Mouse (Mus musculus) MEL (cell line): ENCODE results near the gene Ifit1bl1. TPM values are rescaled to one million over a fixed set of nuclear protein-coding genes. Genes with fewer than 3 reads are reported as not detected.

Experiments
- DNase-seq: peaks from one replicate; pipeline ENCODE4 v3.0.0; 2011; ENCODE audit warnings: low read depth, low spot score
- H3K27ac ChIP-seq: 2 replicates; pipeline ENCODE4 v1.5.1; 2012; ENCODE audit warnings: low read depth, mild to moderate bottlenecking, control low read depth, low read length, moderate library complexity; ENCODE audit not compliant: control insufficient read depth
- H3K27me3 ChIP-seq, 2 experiments: fragments of 150-350 bp in 1 of 2; sonication (generic) in 1 of 2; 2 replicates each; pipeline ENCODE4 v1.6.1; 2012; ENCODE audit warnings: low read length in 2 of 2, mild to moderate bottlenecking in 2 of 2, improper control_type of control experiment in 1 of 2, moderate library complexity in 1 of 2; ENCODE audit not compliant: insufficient read depth in 2 of 2, control insufficient read depth in 1 of 2
- H3K36me3 ChIP-seq, 2 experiments: 2 replicates each; pipeline ENCODE4 v1.6.1; 2012 to 2014; ENCODE audit warnings: low read length in 2 of 2, improper control_type of control experiment in 1 of 2, inconsistent platforms in 1 of 2, mild to moderate bottlenecking in 1 of 2; ENCODE audit not compliant: insufficient read depth in 2 of 2, control insufficient read depth in 1 of 2
- H3K4me1 ChIP-seq, 2 experiments: fragments of 150-350 bp in 1 of 2; sonication (generic) in 1 of 2; 2 replicates each; pipeline ENCODE4 v1.6.1; 2012; ENCODE audit warnings: low read length in 2 of 2, improper control_type of control experiment in 1 of 2, mild to moderate bottlenecking in 1 of 2; ENCODE audit not compliant: insufficient read depth in 2 of 2, control insufficient read depth in 1 of 2
- H3K4me3 ChIP-seq, 2 experiments: fragments of 150-350 bp in 1 of 2; sonication (generic) in 1 of 2; 2 replicates each; pipeline ENCODE4 v1.5.1; 2012; ENCODE audit warnings: low read depth in 2 of 2, low read length in 2 of 2, mild to moderate bottlenecking in 2 of 2, moderate library complexity in 2 of 2, control low read depth in 1 of 2, improper control_type of control experiment in 1 of 2; ENCODE audit not compliant: control insufficient read depth in 1 of 2, insufficient read depth in 1 of 2
- H3K79me2 ChIP-seq: 2 replicates; pipeline ENCODE4 v1.6.1; 2012; ENCODE audit warnings: mild to moderate bottlenecking, low read length, moderate library complexity; ENCODE audit not compliant: control insufficient read depth, poor library complexity, insufficient read depth
- H3K9ac ChIP-seq: 2 replicates; pipeline ENCODE4 v1.6.1; 2012; ENCODE audit warnings: low read depth, mild to moderate bottlenecking, control low read depth, low read length, moderate library complexity; ENCODE audit not compliant: control insufficient read depth, poor library complexity, severe bottlenecking
- H3K9me3 ChIP-seq: fragments of 150-350 bp; sonication (generic); replicated peaks from 2 replicates; pipeline ENCODE4 v1.6.1; 2012; ENCODE audit warnings: mild to moderate bottlenecking, low read length, improper control_type of control experiment, moderate library complexity; ENCODE audit not compliant: insufficient read depth
- BHLHE40 ChIP-seq: IDR thresholded peaks from 2 replicates; pipeline ENCODE4 v1.6.1; 2012; ENCODE audit warnings: low read depth, mild to moderate bottlenecking, inconsistent platforms, low read length, improper control_type of control experiment, borderline replicate concordance
- CHD1 ChIP-seq: IDR thresholded peaks from 2 replicates; pipeline ENCODE4 v1.6.1; 2012; ENCODE audit warnings: low read depth, mild to moderate bottlenecking, inconsistent platforms, low read length, improper control_type of control experiment
- CHD2 ChIP-seq: IDR thresholded peaks from 2 replicates; pipeline ENCODE4 v1.6.1; 2011; ENCODE audit warnings: low read length, improper control_type of control experiment
- EP300 ChIP-seq, 2 experiments: IDR thresholded peaks; 2 replicates each; pipeline ENCODE4 v1.6.1; 2011; ENCODE audit warnings: improper control_type of control experiment in 2 of 2, low read length in 2 of 2, low read depth in 1 of 2, mild to moderate bottlenecking in 1 of 2
- ETS1 ChIP-seq: IDR thresholded peaks from 2 replicates; pipeline ENCODE4 v1.6.1; 2012; ENCODE audit warnings: low read depth, mild to moderate bottlenecking, inconsistent platforms, low read length, improper control_type of control experiment, moderate library complexity
- GABPA ChIP-seq: IDR thresholded peaks from 2 replicates; pipeline ENCODE4 v1.6.1; 2012; ENCODE audit warnings: low read depth, mild to moderate bottlenecking, inconsistent platforms, low read length, improper control_type of control experiment, moderate library complexity
- HCFC1 ChIP-seq: IDR thresholded peaks from 2 replicates; pipeline ENCODE4 v1.6.1; 2012; ENCODE audit warnings: low read depth, mild to moderate bottlenecking, inconsistent platforms, low read length, improper control_type of control experiment, moderate library complexity
- KAT2A ChIP-seq: conservative IDR thresholded peaks from 2 replicates; pipeline ENCODE4 v1.6.1; 2012; ENCODE audit warnings: low read depth, low read length, improper control_type of control experiment, inconsistent platforms
- MAFK ChIP-seq: IDR thresholded peaks from 2 replicates; pipeline ENCODE4 v1.6.1; 2011; ENCODE audit warnings: low read depth, mild to moderate bottlenecking, low read length, improper control_type of control experiment, borderline replicate concordance
- MAX ChIP-seq: IDR thresholded peaks from 2 replicates; pipeline ENCODE4 v1.6.1; 2011; ENCODE audit warnings: low read length, improper control_type of control experiment
- MAZ ChIP-seq: IDR thresholded peaks from 2 replicates; pipeline ENCODE4 v1.6.1; 2012; ENCODE audit warnings: low read depth, mild to moderate bottlenecking, inconsistent platforms, low read length, improper control_type of control experiment
- MXI1 ChIP-seq: IDR thresholded peaks from 2 replicates; pipeline ENCODE4 v1.6.1; 2011; ENCODE audit warnings: mild to moderate bottlenecking, low read depth, low read length, improper control_type of control experiment
- MYB ChIP-seq: IDR thresholded peaks from 2 replicates; pipeline ENCODE4 v1.6.1; 2011; ENCODE audit warnings: mild to moderate bottlenecking, low read depth, low read length, improper control_type of control experiment
- MYC ChIP-seq: IDR thresholded peaks from 2 replicates; pipeline ENCODE4 v1.6.1; 2011; ENCODE audit warnings: low read depth, mild to moderate bottlenecking, low read length, improper control_type of control experiment, moderate library complexity
- NELFE ChIP-seq: IDR thresholded peaks from 2 replicates; pipeline ENCODE4 v1.6.1; 2011; ENCODE audit warnings: low read depth, low read length, improper control_type of control experiment
- NRF1 ChIP-seq: IDR thresholded peaks from 2 replicates; pipeline ENCODE4 v1.6.1; 2014; ENCODE audit warnings: low read depth, mild to moderate bottlenecking, inconsistent platforms, low read length, improper control_type of control experiment, moderate library complexity; ENCODE audit not compliant: poor library complexity, insufficient read depth, severe bottlenecking
- POLR2A ChIP-seq, 2 experiments: IDR thresholded peaks; 2 replicates each; pipeline ENCODE4 v1.6.1; 2011 to 2012; ENCODE audit warnings: low read length in 2 of 2, mild to moderate bottlenecking in 2 of 2, control low read depth in 1 of 2, improper control_type of control experiment in 1 of 2, low read depth in 1 of 2, moderate library complexity in 1 of 2; ENCODE audit not compliant: control insufficient read depth in 1 of 2, insufficient read depth in 1 of 2, poor library complexity in 1 of 2
- POLR2AphosphoS2 ChIP-seq: IDR thresholded peaks from 2 replicates; pipeline ENCODE4 v1.6.1; 2011; ENCODE audit warnings: low read length, improper control_type of control experiment
- SIN3A ChIP-seq: IDR thresholded peaks from 2 replicates; pipeline ENCODE4 v1.6.1; 2012; ENCODE audit warnings: low read length, improper control_type of control experiment, inconsistent platforms
- TAL1 ChIP-seq: IDR thresholded peaks from 2 replicates; pipeline ENCODE4 v1.6.1; 2012; ENCODE audit warnings: mild to moderate bottlenecking, inconsistent platforms, low read length, moderate library complexity, mixed read lengths
- TBP ChIP-seq: IDR thresholded peaks from 2 replicates; pipeline ENCODE4 v1.8.0; 2011; ENCODE audit warnings: low read depth, low read length, improper control_type of control experiment
- TCF12 ChIP-seq: IDR thresholded peaks from 2 replicates; pipeline ENCODE4 v1.6.1; 2014; ENCODE audit warnings: low read depth, mild to moderate bottlenecking, inconsistent platforms, low read length, improper control_type of control experiment, moderate library complexity
- USF2 ChIP-seq, 2 experiments: IDR thresholded peaks; 2 replicates each; pipeline ENCODE4 v1.6.1; 2011 to 2012; ENCODE audit warnings: improper control_type of control experiment in 2 of 2, low read length in 2 of 2, borderline replicate concordance in 1 of 2, inconsistent platforms in 1 of 2, low read depth in 1 of 2, mild to moderate bottlenecking in 1 of 2; ENCODE audit not compliant: insufficient read depth in 1 of 2
- ZC3H11A ChIP-seq: IDR thresholded peaks from 2 replicates; pipeline ENCODE4 v1.6.1; 2012; ENCODE audit warnings: low read depth, mild to moderate bottlenecking, inconsistent platforms, low read length, improper control_type of control experiment
- ZKSCAN1 ChIP-seq: IDR thresholded peaks from 2 replicates; pipeline ENCODE4 v1.6.1; 2012; ENCODE audit warnings: low read depth, mild to moderate bottlenecking, inconsistent platforms, low read length, improper control_type of control experiment, moderate library complexity
- ZNF384 ChIP-seq: IDR thresholded peaks from 2 replicates; pipeline ENCODE4 v1.6.1; 2012; ENCODE audit warnings: low read depth, mild to moderate bottlenecking, inconsistent platforms, low read length, improper control_type of control experiment
- polyA plus RNA-seq, 2 experiments: library from polyadenylated mRNA; stranded (reverse) in 1 of 2; unstranded in 1 of 2; fragments of >175 nt in 1 of 2; fragments of >200 nt in 1 of 2; gene quantifications; 2 replicates each; pipeline versions ENCODE4 v1.2.1 to v1.2.4; 2012; ENCODE audit warnings: low replicate concordance in 2 of 2, low read depth in 1 of 2; ENCODE audit not compliant: insufficient read length in 2 of 2, insufficient read depth in 1 of 2, missing spikeins in 1 of 2
- total RNA-seq: library from RNA; depleted of rRNA; stranded (reverse); fragments of 300-350 nt; gene quantifications from 2 replicates; pipeline ENCODE4 v1.2.3, GENCODE M21; 2012

The Ifit1bl1 gene
- total and polyA plus RNA-seq, 3 experiments, result 0.08 TPM; not detected in 2

- no peak for TF ChIP-seq ZNF384
- TF ChIP-seq CHD1, result no peak
- no peak for TF ChIP-seq MAX
- no peak for TF ChIP-seq GABPA
- no peak for TF ChIP-seq MAFK
- TF ChIP-seq MYB, result no peak
- no peak for TF ChIP-seq BHLHE40
- no peak for TF ChIP-seq ZKSCAN1
- no peak for TF ChIP-seq TAL1
- TF ChIP-seq ZC3H11A, result no peak
- TF ChIP-seq KAT2A, result no peak
- TF ChIP-seq NRF1, result no peak
- no peak for TF ChIP-seq EP300 (IDR thresholded peaks at IDR 0.05; ENCODE audit: low read depth in 1 of 2, low read length in 2 of 2)
- no peak for TF ChIP-seq MYC
- TF ChIP-seq POLR2A (IDR thresholded peaks at IDR 0.05; ENCODE audit: control insufficient read depth in 1 of 2, insufficient read depth in 1 of 2, low read depth in 1 of 2, low read length in 2 of 2, poor library complexity in 1 of 2), result no peak
- TF ChIP-seq, all 39 proteins: peak for 0
- no peaks in the 10 kb centered on the region for H3K4me1 ChIP-seq
- H3K4me3 ChIP-seq, result no peak overlapping the region
- no peak overlapping the region for H3K9ac ChIP-seq
- no peaks in the 10 kb centered on the region for H3K79me2 ChIP-seq
- H3K9me3 ChIP-seq, result no peaks in the 10 kb centered on the region
- peaks cover 0 to 2% of the 10 kb centered on the region in 2 experiments; a peak in 2 of 4 replicates for H3K27me3 ChIP-seq
- DNase-seq, result no peak
- no peak overlapping the region for H3K27ac ChIP-seq
- no peaks in the 10 kb centered on the region for H3K36me3 ChIP-seq
These were observed 40.9 kb upstream of the Ifit1bl1 start for GRCm38 (mm10) chr19:34642616-34643015.

DNA sequence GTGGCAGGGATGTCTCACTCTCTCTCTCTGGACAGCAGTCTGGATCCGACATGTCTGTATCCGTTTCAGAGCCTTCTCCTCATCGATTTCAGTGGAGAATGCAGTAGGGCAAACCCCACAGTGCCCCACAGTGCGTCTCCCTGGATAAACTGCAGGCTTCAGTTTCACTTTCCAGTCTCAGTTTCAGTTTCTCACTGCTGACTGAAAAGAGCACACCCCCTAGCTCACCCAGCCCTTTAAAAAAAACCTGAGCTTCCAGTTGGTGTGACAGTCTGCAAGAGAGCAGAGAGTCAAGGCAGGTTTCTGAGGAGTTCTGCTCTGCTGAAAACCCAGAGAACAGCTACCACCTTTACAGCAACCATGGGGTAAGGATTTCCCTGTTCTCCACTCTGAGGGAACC lies 38.9 kb upstream of the Ifit1bl1 start, which contains the start of the genes Ifit1bl2 and Ifit1:
TSS of gene Ifit1bl2 (minus strand) at position 121 of the 400 bp plus-strand sequence.
TSS of gene Ifit1 (plus strand) at position 249 of the 400 bp plus-strand sequence.
- no peak for TF ChIP-seq MAFK
- no peak for TF ChIP-seq POLR2A (IDR thresholded peaks at IDR 0.05; ENCODE audit: control insufficient read depth in 1 of 2, insufficient read depth in 1 of 2, low read depth in 1 of 2, low read length in 2 of 2, poor library complexity in 1 of 2)
- TF ChIP-seq MAX, result no peak
- no peak for TF ChIP-seq CHD2
- TF ChIP-seq TBP, result no peak
- TF ChIP-seq MYB, result no peak
- TF ChIP-seq MXI1, result no peak
- no peak for TF ChIP-seq SIN3A
- TF ChIP-seq CHD1, result no peak
- no peak for TF ChIP-seq TCF12
- no peak for TF ChIP-seq NELFE
- no peak for TF ChIP-seq NRF1
- no peak for TF ChIP-seq HCFC1
- no peak for TF ChIP-seq ETS1
- TF ChIP-seq USF2 (IDR thresholded peaks at IDR 0.05; ENCODE audit: borderline replicate concordance in 1 of 2, insufficient read depth in 1 of 2, low read depth in 1 of 2, low read length in 2 of 2), result no peak
- no peak for TF ChIP-seq ZC3H11A
- no peak for TF ChIP-seq MAZ
- no peak for TF ChIP-seq EP300 (IDR thresholded peaks at IDR 0.05; ENCODE audit: low read depth in 1 of 2, low read length in 2 of 2)
- no peak for TF ChIP-seq POLR2AphosphoS2
- TF ChIP-seq, all 39 proteins: peak for 0
- Histone ChIP-seq H3K27ac (no peak within 1 kb of the TSS), H3K9me3 (no peaks in the 10 kb centered on the region), H3K9ac (no peak within 1 kb of the TSS), H3K4me3 (peak within 1 kb of the TSS in 1 of 2 experiments; percentile 37; a peak in 1 of 4 replicates), H3K4me1 (no peaks in the 10 kb centered on the region), H3K27me3 (no peaks in the 10 kb centered on the region; a peak in 2 of 4 replicates), H3K36me3 (no peaks in the 10 kb centered on the region), H3K79me2 (no peaks in the 10 kb centered on the region)
- no peak for DNase-seq
